Mouse (Mus musculus): ENCODE data around the gene Degs1. TPM values are rescaled to one million over a fixed set of nuclear protein-coding genes. Genes with fewer than 3 reads are reported as not detected.

Gene Degs1
- polyA plus RNA-seq, 1 experiment from 2014 or later = 110 TPM

- ATAC-seq = no peak
- Histone ChIP-seq H3K27ac (no peak overlapping the region), H3K9me3 (replicated peaks) (no peaks in the 10 kb centered on the region), H3K4me3 (no peak overlapping the region), H3K4me2 (no peak overlapping the region), H3K4me1 (peaks cover 40% of the 10 kb centered on the region), H3K9ac (no peak overlapping the region), H3K27me3 (replicated peaks) (no peaks in the 10 kb centered on the region), H3K36me3 (peaks cover 58% of the 10 kb centered on the region)
- 82% methylated on average over 4 of the region's 4 CpGs for WGBS (ENCODE audit: insufficient replicate concordance)
Observed at GRCm38 (mm10) chr1:182279436-182279835, 3.2 kb downstream of the Degs1 start.

- no peak for ATAC-seq
- no peaks in the 10 kb centered on the region for H3K27me3 ChIP-seq (replicated peaks)
Observed at GRCm38 (mm10) chr1:182275109-182275508, 7.5 kb downstream of the Degs1 start.

GRCm38 (mm10) chr1:182271632-182272031, 11.0 kb downstream of the Degs1 start:
- Histone ChIP-seq H3K27ac (no peak overlapping the region), H3K9ac (no peak overlapping the region), H3K36me3 (peaks cover 43% of the 10 kb centered on the region), H3K27me3 (replicated peaks) (no peaks in the 10 kb centered on the region), H3K4me2 (no peak overlapping the region), H3K9me3 (replicated peaks) (no peaks in the 10 kb centered on the region), H3K4me1 (no peaks in the 10 kb centered on the region), H3K4me3 (no peak overlapping the region)
- 64% methylated on average over 5 of the region's 5 CpGs for WGBS (ENCODE audit: insufficient replicate concordance)
- no peak; the same call in 1 of the 2 replicates for ATAC-seq

More at GRCm38 (mm10) chr1:182275109-182275508, 7.5 kb downstream of the Degs1 start:
- 70% methylated on average over 6 of the region's 6 CpGs for WGBS (ENCODE audit: insufficient replicate concordance)
- Histone ChIP-seq H3K4me1 (peaks cover 9% of the 10 kb centered on the region), H3K4me3 (no peak overlapping the region), H3K9ac (no peak overlapping the region), H3K9me3 (replicated peaks) (no peaks in the 10 kb centered on the region), H3K27ac (no peak overlapping the region), H3K4me2 (no peak overlapping the region), H3K36me3 (peaks cover 74% of the 10 kb centered on the region)

GRCm38 (mm10) chr1:182271130-182271529, 11.5 kb downstream of the Degs1 start:
- H3K4me1 ChIP-seq = 0 out of 2 replicates have a peak, but pooled peaks cover under 1% of the 10 kb centered on the region
- WGBS (ENCODE audit: insufficient replicate concordance) = 72% methylated on average over 5 of the region's 5 CpGs
- H3K4me2 ChIP-seq = no peak overlapping the region
- no peaks in the 10 kb centered on the region for H3K9me3 ChIP-seq (replicated peaks)
- no peaks in the 10 kb centered on the region for H3K27me3 ChIP-seq (replicated peaks)
- H3K9ac ChIP-seq = no peak overlapping the region
- H3K36me3 ChIP-seq = peaks cover 39% of the 10 kb centered on the region
- no peak for ATAC-seq
- H3K27ac ChIP-seq = no peak overlapping the region
- no peak overlapping the region for H3K4me3 ChIP-seq

- Histone ChIP-seq H3K9ac (no peak overlapping the region), H3K4me3 (no peak overlapping the region), H3K27me3 (replicated peaks) (no peaks in the 10 kb centered on the region), H3K9me3 (replicated peaks) (no peaks in the 10 kb centered on the region), H3K27ac (0 out of 2 replicates have a peak overlapping the region, but pooled peaks have one; percentile 14), H3K4me1 (0 out of 2 replicates have a peak, but pooled peaks cover 3% of the 10 kb centered on the region), H3K36me3 (peaks cover 11% of the 10 kb centered on the region), H3K4me2 (no peak overlapping the region)
- 57% methylated on average over 4 of the region's 4 CpGs for WGBS (ENCODE audit: insufficient replicate concordance)
- peak; percentile 77 for ATAC-seq
Observed at GRCm38 (mm10) chr1:182268317-182268716, 14.3 kb downstream of the Degs1 start.

- ATAC-seq = no peak
- H3K4me3 ChIP-seq = no peak overlapping the region
- no peaks in the 10 kb centered on the region for H3K27me3 ChIP-seq (replicated peaks)
- H3K4me1 ChIP-seq = 0 out of 2 replicates have a peak, but pooled peaks cover 3% of the 10 kb centered on the region
- no peak overlapping the region for H3K9ac ChIP-seq
- WGBS (ENCODE audit: insufficient replicate concordance) = 72% methylated on average over 11 of the region's 11 CpGs
- no peak overlapping the region for H3K27ac ChIP-seq
- no peaks in the 10 kb centered on the region for H3K9me3 ChIP-seq (replicated peaks)
- no peak overlapping the region for H3K4me2 ChIP-seq
- H3K36me3 ChIP-seq = no peaks in the 10 kb centered on the region
Observed at GRCm38 (mm10) chr1:182266028-182266525, 16.5 kb downstream of the Degs1 start.

GRCm38 (mm10) chr1:182256041-182256680, 26.4 kb downstream of the Degs1 start:
- ATAC-seq = no peak
- H3K36me3 ChIP-seq = no peaks in the 10 kb centered on the region
- H3K27ac ChIP-seq = no peak overlapping the region
- no peak overlapping the region for H3K4me2 ChIP-seq
- no peak overlapping the region for H3K4me3 ChIP-seq
- H3K4me1 ChIP-seq = no peaks in the 10 kb centered on the region
- 71% methylated on average over 11 of the region's 11 CpGs for WGBS (ENCODE audit: insufficient replicate concordance)
- H3K27me3 ChIP-seq (replicated peaks) = no peaks in the 10 kb centered on the region
- no peaks in the 10 kb centered on the region for H3K9me3 ChIP-seq (replicated peaks)
- no peak overlapping the region for H3K9ac ChIP-seq

- Histone ChIP-seq H3K27me3 (replicated peaks) (no peaks in the 10 kb centered on the region), H3K4me1 (no peaks in the 10 kb centered on the region), H3K36me3 (no peaks in the 10 kb centered on the region), H3K9me3 (replicated peaks) (no peaks in the 10 kb centered on the region), H3K4me2 (no peak overlapping the region), H3K9ac (no peak overlapping the region), H3K4me3 (no peak overlapping the region), H3K27ac (no peak overlapping the region)
- no peak for ATAC-seq
- WGBS (ENCODE audit: insufficient replicate concordance) = 34% methylated on average over 11 of the region's 11 CpGs
Observed at GRCm38 (mm10) chr1:182255031-182255430, 27.6 kb downstream of the Degs1 start.

- H3K4me1 ChIP-seq = no peaks in the 10 kb centered on the region
- no peak overlapping the region for H3K4me2 ChIP-seq
- H3K27ac ChIP-seq = no peak overlapping the region
- ATAC-seq = no peak
- no peaks in the 10 kb centered on the region for H3K27me3 ChIP-seq (replicated peaks)
- H3K9ac ChIP-seq = no peak overlapping the region
- no peak overlapping the region for H3K4me3 ChIP-seq
- no peaks in the 10 kb centered on the region for H3K9me3 ChIP-seq (replicated peaks)
- no peaks in the 10 kb centered on the region for H3K36me3 ChIP-seq
- WGBS (ENCODE audit: insufficient replicate concordance) = 41% methylated on average over 8 of the region's 8 CpGs
Observed at GRCm38 (mm10) chr1:182254618-182255017, 28.0 kb downstream of the Degs1 start.

GRCm38 (mm10) chr1:182253756-182254534, 28.7 kb downstream of the Degs1 start:
- Histone ChIP-seq H3K27me3 (replicated peaks) (no peaks in the 10 kb centered on the region), H3K4me1 (no peaks in the 10 kb centered on the region), H3K9ac (no peak overlapping the region), H3K27ac (no peak overlapping the region), H3K4me3 (no peak overlapping the region), H3K36me3 (no peaks in the 10 kb centered on the region), H3K4me2 (no peak overlapping the region), H3K9me3 (replicated peaks) (no peaks in the 10 kb centered on the region)
- no peak for ATAC-seq
- 72% methylated on average over 12 of the region's 12 CpGs for whole genome bisulfite sequencing (ENCODE audit: insufficient replicate concordance)

- no peak for ATAC-seq
- no peaks in the 10 kb centered on the region for H3K36me3 ChIP-seq
- no peaks in the 10 kb centered on the region for H3K4me1 ChIP-seq
- H3K27ac ChIP-seq = no peak overlapping the region
- no peaks in the 10 kb centered on the region for H3K9me3 ChIP-seq (replicated peaks)
- no peak overlapping the region for H3K4me2 ChIP-seq
- no peak overlapping the region for H3K9ac ChIP-seq
- no peak overlapping the region for H3K4me3 ChIP-seq
- 69% methylated on average over 10 of the region's 10 CpGs for WGBS (ENCODE audit: insufficient replicate concordance)
- no peaks in the 10 kb centered on the region for H3K27me3 ChIP-seq (replicated peaks)
Observed at GRCm38 (mm10) chr1:182252534-182253171, 30.0 kb downstream of the Degs1 start.

- no peaks in the 10 kb centered on the region for H3K9me3 ChIP-seq (replicated peaks)
- no peak overlapping the region for H3K4me3 ChIP-seq
- H3K9ac ChIP-seq = no peak overlapping the region
- 68% methylated on average over 4 of the region's 4 CpGs for WGBS (ENCODE audit: insufficient replicate concordance)
- H3K36me3 ChIP-seq = no peaks in the 10 kb centered on the region
- H3K4me1 ChIP-seq = no peaks in the 10 kb centered on the region
- no peak for ATAC-seq
- H3K27me3 ChIP-seq (replicated peaks) = no peaks in the 10 kb centered on the region
- no peak overlapping the region for H3K27ac ChIP-seq
- H3K4me2 ChIP-seq = no peak overlapping the region
Observed at GRCm38 (mm10) chr1:182250734-182251133, 31.9 kb downstream of the Degs1 start.

All from liver, embryonic 12.5 days (tissue).